Mouse (Mus musculus) bone marrow, adult 2 months (tissue): ENCODE data around the gene Ugt1a6a.

ENCODE experiments used
- CTCF ChIP-seq: fragments of 200-500 bp; IDR thresholded peaks from 2 replicates; pipeline ENCODE4 v1.5.1; 2011; ENCODE audit warnings: low read length, control low read depth; ENCODE audit not compliant: control insufficient read depth, insufficient read depth
- POLR2A ChIP-seq: fragments of 200-500 bp; IDR thresholded peaks from 2 replicates; pipeline ENCODE4 v1.6.1; 2011; ENCODE audit warnings: low read depth, mild to moderate bottlenecking, control low read depth, low read length, borderline replicate concordance; ENCODE audit not compliant: control insufficient read depth

DNA sequence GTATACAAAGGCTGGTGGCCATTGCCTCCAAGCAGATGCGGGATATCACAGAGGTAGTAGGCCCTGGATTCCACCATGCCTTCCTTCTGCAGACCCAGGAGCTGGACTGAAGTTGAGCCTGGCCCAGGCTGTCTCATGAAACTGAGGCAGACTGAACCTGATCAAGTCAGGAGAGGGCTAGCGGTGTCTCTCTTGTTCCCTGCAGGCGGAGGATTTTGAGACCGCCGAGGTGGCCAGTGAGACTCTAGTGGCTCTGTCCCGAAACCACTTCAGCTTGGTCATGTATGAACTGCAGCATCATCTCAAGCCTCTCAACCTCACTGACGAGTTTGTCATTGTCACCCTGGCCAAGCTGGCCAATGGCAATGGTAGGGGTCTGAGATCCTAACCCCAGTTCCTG is 95.8 kb downstream of the Ugt1a6a start:
- TF ChIP-seq POLR2A (no peak), CTCF (no peak)
